Mouse (Mus musculus): ENCODE data around the gene Mark3. TPM values are rescaled to one million over a fixed set of nuclear protein-coding genes. Genes with fewer than 3 reads are reported as not detected.
A peak's percentile ranks its signal among the peaks of the same experiment; 100 is the strongest.

Gene Mark3
- 25.7 and 28.0 TPM in 2 replicates for polyA plus RNA-seq (2015; fragmentation: Nextera tagmentation; extraction: Ambion mirVana)

DNA sequence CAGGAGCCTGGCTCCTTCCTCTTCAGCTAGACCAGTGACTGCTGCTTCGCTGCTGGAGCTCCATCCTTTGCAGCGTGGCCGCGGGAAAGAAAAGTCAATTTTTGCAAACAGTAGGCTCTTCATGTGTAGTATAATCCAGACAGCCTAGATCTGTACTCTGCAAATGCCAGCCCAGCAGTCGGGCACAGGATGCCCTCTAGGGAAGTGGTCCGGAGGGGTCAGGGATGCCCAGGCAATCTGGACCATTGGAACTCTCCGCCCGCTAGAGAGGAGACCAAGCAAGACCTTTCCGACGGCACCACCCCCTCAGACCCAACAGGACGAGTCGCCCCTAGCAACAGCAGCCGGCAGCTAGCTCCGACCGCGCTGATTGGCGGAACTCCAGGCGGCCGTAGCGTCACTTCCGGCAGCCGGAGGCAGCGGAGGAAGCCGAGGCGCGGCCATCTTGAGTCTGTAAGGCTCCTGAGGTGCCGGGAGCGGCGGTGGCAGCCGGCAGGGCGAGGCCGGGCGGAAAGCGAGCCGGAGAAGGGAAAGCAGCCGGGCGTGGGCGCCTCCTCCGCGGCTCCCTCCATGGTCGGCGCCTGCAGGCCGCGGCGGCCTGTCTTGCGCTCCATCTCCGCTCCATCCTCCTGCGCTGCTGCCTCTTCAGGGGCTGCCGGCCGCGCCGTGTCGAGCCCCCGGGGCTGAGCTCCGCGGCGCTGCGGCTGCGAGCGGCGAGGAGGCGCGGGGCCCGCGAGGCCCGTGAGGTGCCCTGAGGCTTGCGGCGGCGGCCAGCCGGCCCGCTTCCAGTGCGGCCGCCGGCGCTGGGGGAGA lies at the start of gene Mark3:
Gene Mark3 (plus strand): TSS at position 450 of the 813 bp plus-strand sequence.
- Histone ChIP-seq H3K9me3 (no peaks in the 10 kb centered on the region), H3K4me1 (peaks cover 28% of the 10 kb centered on the region), H3K4me2 (peak within 1 kb of the TSS; percentile 89), H3K36me3 (no peaks in the 10 kb centered on the region), H3K9ac (peak within 1 kb of the TSS; percentile 100), H3K4me3 (peak within 1 kb of the TSS; percentile 100), H3K27me3 (replicated peaks) (no peaks in the 10 kb centered on the region), H3K27ac (replicated peaks) (peak within 1 kb of the TSS; percentile 96)
- peak; percentile 95 for ATAC-seq (ENCODE audit: extremely low read depth, insufficient number of reproducible peaks, low FRiP score, low TSS enrichment)
- WGBS, result under 1% methylated on average over 56 of the region's 75 CpGs

DNA sequence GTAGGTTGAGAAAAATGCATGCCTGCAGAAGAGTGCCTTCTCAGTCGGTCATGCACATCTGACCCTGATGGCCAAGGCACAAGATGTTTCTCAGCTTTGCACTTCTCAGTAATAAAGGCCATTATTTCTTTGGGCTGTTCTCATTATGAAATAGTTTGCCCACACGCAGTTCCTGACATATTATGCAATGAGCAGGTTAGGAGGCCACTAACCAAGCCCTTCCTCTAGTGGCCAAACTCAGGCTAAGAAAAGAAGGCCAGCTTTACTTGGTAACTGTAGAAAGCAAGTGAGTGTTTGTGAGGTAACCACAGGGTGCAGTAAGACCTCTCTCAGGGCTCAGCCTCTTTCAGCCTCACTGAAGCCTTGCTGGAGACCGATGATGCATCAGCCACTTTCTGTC lies 49.4 kb upstream of the Mark3 start:
- H3K4me1 ChIP-seq, result no peaks in the 10 kb centered on the region
- ATAC-seq (ENCODE audit: extremely low read depth, insufficient number of reproducible peaks, low FRiP score, low TSS enrichment), result no peak
- H3K9ac ChIP-seq, result no peak overlapping the region
- WGBS, result 80% methylated on average over 3 of the region's 3 CpGs
- H3K27me3 ChIP-seq (replicated peaks), result peaks cover 13% of the 10 kb centered on the region; the same call in 1 of the 2 replicates
- H3K9me3 ChIP-seq, result peaks cover 7% of the 10 kb centered on the region; the same call in 1 of the 2 replicates
- no peak overlapping the region for H3K4me3 ChIP-seq
- H3K36me3 ChIP-seq, result no peaks in the 10 kb centered on the region
- no peak overlapping the region for H3K4me2 ChIP-seq
- H3K27ac ChIP-seq (replicated peaks), result no peak overlapping the region

DNA sequence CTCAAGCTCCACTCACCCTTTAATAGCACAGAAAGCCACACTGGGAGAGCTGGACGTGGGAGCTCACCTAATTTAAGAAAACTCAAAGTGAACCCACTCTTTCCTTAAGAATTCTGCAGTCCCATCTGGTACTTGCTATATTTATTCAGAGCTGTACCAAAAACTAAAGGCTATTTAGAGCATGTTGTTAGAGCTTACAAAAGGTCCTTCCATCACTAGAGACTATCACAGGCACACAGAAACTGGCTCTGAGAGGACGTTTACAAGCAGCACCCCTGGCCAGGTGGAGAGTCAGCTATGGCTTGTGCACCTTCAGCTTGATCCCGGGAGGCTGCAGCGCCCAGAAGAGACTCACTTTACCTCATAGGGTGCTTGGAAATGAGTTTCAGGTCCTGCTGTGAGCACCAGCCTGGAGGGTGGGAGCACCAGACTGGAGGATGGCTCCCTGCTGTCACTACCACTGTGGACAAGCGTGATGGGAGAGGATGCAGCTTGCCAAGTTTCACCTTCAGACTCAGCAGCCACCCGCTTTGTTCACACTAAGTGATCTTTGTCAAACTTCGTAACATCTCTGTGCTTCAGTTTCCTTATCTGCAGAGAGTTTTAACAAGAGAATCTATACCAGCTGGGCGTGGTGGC lies 46.6 kb upstream of the Mark3 start:
- no peak overlapping the region for H3K4me3 ChIP-seq
- no peak for ATAC-seq (ENCODE audit: extremely low read depth, insufficient number of reproducible peaks, low FRiP score, low TSS enrichment)
- H3K27me3 ChIP-seq (replicated peaks), result peaks cover 13% of the 10 kb centered on the region; the same call in 1 of the 2 replicates
- H3K36me3 ChIP-seq, result no peaks in the 10 kb centered on the region
- no peak overlapping the region for H3K27ac ChIP-seq (replicated peaks)
- no peak overlapping the region for H3K9ac ChIP-seq
- no peak overlapping the region for H3K4me2 ChIP-seq
- no peaks in the 10 kb centered on the region for H3K9me3 ChIP-seq
- no peaks in the 10 kb centered on the region for H3K4me1 ChIP-seq
- WGBS, result 54% methylated on average over 8 of the region's 8 CpGs

DNA sequence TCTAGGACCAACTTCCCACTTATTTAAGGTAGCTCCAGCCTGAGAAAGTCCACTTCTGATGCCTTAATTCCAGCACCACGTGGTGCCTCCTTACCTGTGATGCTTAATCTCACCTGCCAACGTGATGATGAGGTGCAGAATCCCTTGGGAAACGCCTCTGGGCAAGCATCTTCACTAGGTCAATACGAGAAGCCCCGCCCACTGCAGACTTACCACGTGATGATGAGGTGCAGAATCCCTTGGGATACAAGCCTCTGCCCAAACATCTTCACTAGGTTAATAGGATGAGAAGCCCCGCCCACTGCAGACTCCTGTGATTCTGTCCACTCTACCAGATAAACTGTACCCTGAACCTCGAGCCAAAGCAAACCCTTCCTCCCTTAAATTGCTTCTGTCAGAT lies 45.1 kb upstream of the Mark3 start:
- ATAC-seq (ENCODE audit: extremely low read depth, insufficient number of reproducible peaks, low FRiP score, low TSS enrichment), result no peak
- Histone ChIP-seq H3K27me3 (replicated peaks) (peaks cover 13% of the 10 kb centered on the region; the same call in 1 of the 2 replicates), H3K27ac (replicated peaks) (no peak overlapping the region), H3K9ac (no peak overlapping the region), H3K4me2 (no peak overlapping the region), H3K36me3 (no peaks in the 10 kb centered on the region), H3K4me3 (no peak overlapping the region), H3K4me1 (no peaks in the 10 kb centered on the region), H3K9me3 (no peaks in the 10 kb centered on the region)
- 13% methylated on average over 8 of the region's 8 CpGs for WGBS

DNA sequence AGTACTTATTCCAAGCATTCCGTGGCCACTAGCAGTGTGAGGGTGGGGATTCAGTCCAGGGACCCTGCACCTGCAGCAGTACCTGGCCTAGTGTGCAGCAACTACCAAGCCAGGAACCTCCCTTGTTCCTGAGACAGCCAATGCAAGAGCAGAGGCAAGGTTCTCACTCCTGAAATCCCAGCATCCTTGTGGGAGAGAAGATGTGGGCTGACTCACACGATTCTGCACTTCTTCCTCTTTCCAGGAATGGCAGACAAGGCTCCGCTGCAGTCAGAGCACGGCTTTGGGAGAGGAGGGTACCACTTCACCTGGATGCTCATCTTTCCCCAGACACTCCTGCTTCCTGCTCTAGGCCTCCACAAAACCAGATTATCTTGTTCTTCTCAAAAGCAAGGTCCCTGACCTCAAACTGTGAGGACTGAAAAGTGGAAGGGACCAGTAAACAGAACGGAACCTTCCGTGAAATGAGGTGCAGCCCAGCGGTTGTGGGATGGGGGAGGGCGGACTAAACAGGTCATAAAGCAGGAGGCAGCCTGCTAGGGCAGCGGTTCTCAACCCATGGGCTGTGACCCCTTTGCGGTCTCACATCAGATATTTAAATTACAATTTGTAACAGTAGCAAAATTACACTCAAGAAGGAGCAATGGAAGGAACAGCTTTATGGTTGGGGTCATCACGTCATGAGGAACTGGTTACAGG lies 41.1 kb upstream of the Mark3 start:
- no peaks in the 10 kb centered on the region for H3K36me3 ChIP-seq
- H3K4me1 ChIP-seq, result peaks cover 28% of the 10 kb centered on the region
- no peak overlapping the region for H3K9ac ChIP-seq
- ATAC-seq (ENCODE audit: extremely low read depth, insufficient number of reproducible peaks, low FRiP score, low TSS enrichment), result no peak
- H3K27ac ChIP-seq (replicated peaks), result no peak overlapping the region
- H3K4me2 ChIP-seq, result no peak overlapping the region
- 60% methylated on average over 11 of the region's 11 CpGs for WGBS
- no peak overlapping the region for H3K4me3 ChIP-seq
- no peaks in the 10 kb centered on the region for H3K9me3 ChIP-seq
- H3K27me3 ChIP-seq (replicated peaks), result peaks cover 4% of the 10 kb centered on the region; the same call in 1 of the 2 replicates

DNA sequence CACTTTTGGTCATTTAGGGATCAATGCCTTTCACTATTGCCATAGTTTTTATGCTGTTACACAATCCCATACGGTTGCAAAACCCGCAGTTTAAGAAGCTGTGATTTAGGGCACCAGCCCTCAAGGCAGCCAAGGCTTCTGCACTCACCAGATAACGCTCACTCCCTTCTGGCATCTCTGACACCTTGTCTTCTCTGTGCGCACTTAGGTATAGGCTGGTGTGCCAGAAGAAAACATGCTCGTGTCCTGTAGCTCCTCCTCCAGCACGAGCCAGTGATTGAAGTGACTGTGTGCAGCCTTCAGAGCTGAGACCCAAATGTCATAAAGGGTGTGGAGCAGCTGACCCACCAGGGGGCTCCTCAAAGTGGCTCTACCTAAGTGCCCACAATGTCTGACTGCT lies 39.0 kb upstream of the Mark3 start:
- H3K4me3 ChIP-seq, result no peak overlapping the region
- H3K9ac ChIP-seq, result no peak overlapping the region
- WGBS, result 36% methylated on average over 6 of the region's 6 CpGs
- H3K27ac ChIP-seq (replicated peaks), result peak overlapping the region; percentile 38
- no peak for ATAC-seq (ENCODE audit: extremely low read depth, insufficient number of reproducible peaks, low FRiP score, low TSS enrichment)
- peak overlapping the region; percentile 1 for H3K4me2 ChIP-seq
- peaks cover 14% of the 10 kb centered on the region for H3K36me3 ChIP-seq
- H3K9me3 ChIP-seq, result no peaks in the 10 kb centered on the region
- H3K4me1 ChIP-seq, result peaks cover 43% of the 10 kb centered on the region
- no peaks in the 10 kb centered on the region for H3K27me3 ChIP-seq (replicated peaks)

DNA sequence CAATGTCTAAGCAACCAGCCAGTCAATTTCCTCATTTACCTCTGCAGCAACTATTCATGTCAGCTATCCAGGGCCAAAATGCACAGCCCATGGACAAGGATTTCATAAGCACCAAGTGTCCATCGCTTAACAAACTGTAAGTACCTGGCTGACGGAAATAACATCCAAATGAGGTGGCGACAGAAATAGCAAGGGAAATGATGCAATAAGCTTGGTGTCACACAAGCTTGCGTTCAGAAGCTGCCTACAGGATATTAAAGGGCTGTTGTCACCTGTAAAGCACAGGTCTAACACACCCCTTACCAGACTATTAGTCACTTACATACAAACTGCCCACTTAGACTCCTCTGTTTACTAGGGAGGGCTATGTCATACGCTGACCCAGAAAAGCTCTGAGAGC lies 38.6 kb upstream of the Mark3 start:
- H3K4me1 ChIP-seq, result peaks cover 47% of the 10 kb centered on the region
- H3K27ac ChIP-seq (replicated peaks), result peak overlapping the region; percentile 38; the same call in 1 of the 2 replicates
- no peak for ATAC-seq (ENCODE audit: extremely low read depth, insufficient number of reproducible peaks, low FRiP score, low TSS enrichment)
- H3K27me3 ChIP-seq (replicated peaks), result no peaks in the 10 kb centered on the region
- peak overlapping the region; percentile 1 for H3K4me2 ChIP-seq
- no peaks in the 10 kb centered on the region for H3K9me3 ChIP-seq
- peaks cover 19% of the 10 kb centered on the region for H3K36me3 ChIP-seq
- peak overlapping the region; percentile 99; the same call in 1 of the 2 replicates for H3K9ac ChIP-seq
- 58% methylated on average over 5 of the region's 5 CpGs for WGBS
- no peak overlapping the region for H3K4me3 ChIP-seq

DNA sequence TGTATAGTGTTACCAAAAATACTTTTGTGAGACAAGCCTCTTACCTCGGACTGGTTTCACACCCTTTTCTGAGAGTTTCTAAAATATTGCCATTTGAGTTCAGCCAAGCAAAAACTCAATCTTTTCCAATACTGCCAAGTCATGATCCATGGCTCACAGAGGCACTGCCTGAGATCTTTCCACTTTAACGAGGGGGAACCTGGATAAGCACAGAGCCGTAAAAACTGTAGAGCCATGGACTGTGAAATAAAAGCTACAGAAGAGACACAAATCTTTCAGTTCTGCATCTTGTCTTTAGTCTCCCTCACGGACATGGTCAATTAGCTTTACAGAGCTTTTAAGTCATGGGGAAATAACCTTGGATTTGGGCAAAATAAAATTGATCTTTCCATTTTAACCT lies 37.6 kb upstream of the Mark3 start:
- peak overlapping the region; percentile 82 for H3K4me3 ChIP-seq
- H3K4me1 ChIP-seq, result peaks cover 56% of the 10 kb centered on the region
- H3K27ac ChIP-seq (replicated peaks), result peak overlapping the region; percentile 30; the same call in 1 of the 2 replicates
- H3K9me3 ChIP-seq, result no peaks in the 10 kb centered on the region
- H3K27me3 ChIP-seq (replicated peaks), result no peaks in the 10 kb centered on the region
- H3K36me3 ChIP-seq, result peaks cover 29% of the 10 kb centered on the region
- ATAC-seq (ENCODE audit: extremely low read depth, insufficient number of reproducible peaks, low FRiP score, low TSS enrichment), result no peak
- H3K4me2 ChIP-seq, result peak overlapping the region; percentile 76
- WGBS, result 38% methylated on average over 4 of the region's 4 CpGs
- H3K9ac ChIP-seq, result peak overlapping the region; percentile 99

DNA sequence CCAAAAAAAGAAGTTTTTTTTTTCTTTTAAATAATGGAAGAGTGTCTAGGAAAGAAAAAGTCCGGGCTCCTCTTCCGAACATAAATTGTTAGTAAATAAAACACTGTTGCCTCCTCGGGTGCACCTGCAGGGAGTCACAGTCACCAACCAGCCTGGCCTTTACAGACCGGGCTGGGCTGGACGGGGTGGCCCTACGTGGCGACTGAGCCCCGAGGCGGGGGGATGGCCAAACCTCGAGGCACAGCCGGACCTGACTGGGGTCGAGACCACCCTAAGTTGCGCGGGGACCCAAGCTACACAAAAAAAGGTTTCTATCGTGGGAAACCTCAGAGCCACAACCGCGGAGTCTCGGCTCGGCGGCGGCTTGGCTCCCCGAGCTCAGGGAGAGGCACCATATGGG lies 37.0 kb upstream of the Mark3 start:
- H3K9me3 ChIP-seq, result no peaks in the 10 kb centered on the region
- 0% methylated on average over 22 of the region's 22 CpGs for WGBS
- peak overlapping the region; percentile 99 for H3K9ac ChIP-seq
- H3K4me2 ChIP-seq, result peak overlapping the region; percentile 76
- H3K4me3 ChIP-seq, result peak overlapping the region; percentile 82
- H3K27me3 ChIP-seq (replicated peaks), result no peaks in the 10 kb centered on the region
- no peak; the same call in 1 of the 2 replicates for ATAC-seq (ENCODE audit: extremely low read depth, insufficient number of reproducible peaks, low FRiP score, low TSS enrichment)
- H3K27ac ChIP-seq (replicated peaks), result peak overlapping the region; percentile 88
- peaks cover 56% of the 10 kb centered on the region for H3K4me1 ChIP-seq
- peaks cover 35% of the 10 kb centered on the region for H3K36me3 ChIP-seq

DNA sequence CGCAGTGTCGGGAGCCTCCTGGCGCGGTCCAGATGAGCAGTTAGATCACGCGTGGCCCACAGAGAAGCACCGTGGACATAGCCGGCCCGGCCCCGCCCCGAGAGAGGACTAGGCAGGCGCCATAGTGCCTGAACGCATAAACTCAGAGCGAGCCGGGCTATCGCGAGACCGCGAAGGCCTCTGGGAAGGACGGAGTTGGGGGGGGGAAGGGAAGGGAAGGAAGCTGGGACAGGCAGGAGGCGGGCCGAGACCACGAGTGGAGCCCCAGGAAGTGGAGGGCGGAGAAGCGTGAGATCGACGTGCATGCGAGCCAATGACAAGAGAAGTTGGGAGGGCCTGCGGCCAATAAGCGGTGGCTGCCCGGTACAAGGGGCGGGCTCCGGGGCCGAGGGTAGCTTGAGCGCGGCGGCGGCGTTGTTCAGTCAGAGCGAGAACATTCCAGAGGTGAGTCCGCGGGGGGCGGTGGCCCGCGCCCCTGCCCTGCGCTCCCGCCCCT lies 36.5 kb upstream of the Mark3 start, which contains the start of gene Eif5:
Gene Eif5 (plus strand): TSS at position 221 of the 496 bp plus-strand sequence.
- peaks cover 40% of the 10 kb centered on the region for H3K36me3 ChIP-seq
- peak within 1 kb of the TSS; percentile 98 for H3K27ac ChIP-seq (replicated peaks)
- WGBS, result under 1% methylated on average over 46 of the region's 47 CpGs
- peaks cover 56% of the 10 kb centered on the region for H3K4me1 ChIP-seq
- H3K9me3 ChIP-seq, result no peaks in the 10 kb centered on the region
- ATAC-seq (ENCODE audit: extremely low read depth, insufficient number of reproducible peaks, low FRiP score, low TSS enrichment), result peak; percentile 98
- peak within 1 kb of the TSS; percentile 82 for H3K4me3 ChIP-seq
- no peaks in the 10 kb centered on the region for H3K27me3 ChIP-seq (replicated peaks)
- H3K9ac ChIP-seq, result peak within 1 kb of the TSS; percentile 99
- H3K4me2 ChIP-seq, result peak within 1 kb of the TSS; percentile 93
